Mouse (Mus musculus) frontal cortex, postnatal 36 days (tissue): ENCODE measurements around the gene Prr3.
A peak's percentile ranks its signal among the peaks of the same experiment; 100 is the strongest.
"Not testable (repeated sequence)": the region's sequence is repeated elsewhere in the genome, so short reads cannot be mapped to it uniquely, and the experiment has no call there.

Experiments used
- DNase-seq, 2 experiments: peaks; one replicate each; pipeline ENCODE4 v3.0.0; 2022; ENCODE audit warnings: low spot score in 2 of 2

Prr3 gene

GRCm38 (mm10) chr17:35998545-35999305 lies 18.7 kb upstream of the Prr3 start:
- no peak for DNase-seq

- no peak for DNase-seq
Measured at GRCm38 (mm10) chr17:35997713-35998510, 17.9 kb upstream of the Prr3 start.

- peak; percentile 95 to 97 for DNase-seq
Measured at GRCm38 (mm10) chr17:35996949-35997348, 16.9 kb upstream of the Prr3 start.

- DNase-seq: no peak
Measured at GRCm38 (mm10) chr17:35994879-35995240, 14.8 kb upstream of the Prr3 start.

GRCm38 (mm10) chr17:35994175-35994878 lies 14.3 kb upstream of the Prr3 start:
- DNase-seq: peak; percentile 78 to 87

- peak; percentile 73 to 84 for DNase-seq
Measured at GRCm38 (mm10) chr17:35993675-35994074, 13.6 kb upstream of the Prr3 start.

- DNase-seq: no peak
Measured at GRCm38 (mm10) chr17:35991781-35992180, 11.7 kb upstream of the Prr3 start.

GRCm38 (mm10) chr17:35981776-35982175 lies 1.7 kb upstream of the Prr3 start:
- DNase-seq: no peak

GRCm38 (mm10) chr17:35980363-35980754 lies 323 bp upstream of the Prr3 start:
- peak; percentile 50 to 58 for DNase-seq

GRCm38 (mm10) chr17:35978811-35979400 lies 1.1 kb downstream of the Prr3 start:
- peak; percentile 92 for DNase-seq

GRCm38 (mm10) chr17:35972131-35972530 lies 7.9 kb downstream of the Prr3 start:
- DNase-seq: no peak

- DNase-seq: peak; percentile 98 to 99
Measured at GRCm38 (mm10) chr17:35969418-35970389, 10.3 kb downstream of the Prr3 start, which contains the start of gene Abcf1. Gene Abcf1 (minus strand): TSS chr17:35969761.

GRCm38 (mm10) chr17:35967621-35968020 lies 12.4 kb downstream of the Prr3 start:
- DNase-seq: no peak

GRCm38 (mm10) chr17:35963279-35963678 lies 16.8 kb downstream of the Prr3 start:
- DNase-seq: no peak

- DNase-seq: no peak
Measured at GRCm38 (mm10) chr17:35958533-35959223, 21.4 kb downstream of the Prr3 start.

- no peak for DNase-seq
Measured at GRCm38 (mm10) chr17:35954665-35955064, 25.4 kb downstream of the Prr3 start.

- DNase-seq: not testable (repeated sequence)
Measured at GRCm38 (mm10) chr17:35952559-35952958, 27.5 kb downstream of the Prr3 start.

- not testable (repeated sequence) for DNase-seq
Measured at GRCm38 (mm10) chr17:35950946-35951345, 29.1 kb downstream of the Prr3 start.

- no peak for DNase-seq
Measured at GRCm38 (mm10) chr17:35939941-35940340, 40.1 kb downstream of the Prr3 start.

GRCm38 (mm10) chr17:35939108-35939507 lies 40.9 kb downstream of the Prr3 start:
- no peak for DNase-seq
